Mouse (Mus musculus) Patski (cell line): ENCODE measurements around the gene Kbtbd7. TPM values are rescaled to one million over a fixed set of nuclear protein-coding genes. Genes with fewer than 3 reads are reported as not detected.
"Not testable (repeated sequence)": the region's sequence is repeated elsewhere in the genome, so short reads cannot be mapped to it uniquely, and the experiment has no call there.

Experiments
- ATAC-seq: fragments of 100-300 bp; one replicate; pipeline ENCODE4 v1.8.0; 2021
- CTCF ChIA-PET: fragments of 350-600 bp; sonication (Branson Sonifier 250); formaldehyde crosslinking; loops from one replicate; lab custom pipeline; 2022; ENCODE audit warnings: inconsistent platforms; lab: Charles Lee
- POLR2A ChIA-PET: fragments of 350-600 bp; sonication (Branson Sonifier 250); formaldehyde crosslinking; loops from one replicate; lab custom pipeline; 2022; ENCODE audit warnings: antibody characterized with exemption, inconsistent platforms; lab: Charles Lee
- DNase-seq: peaks from one replicate; pipeline ENCODE4 v3.0.0-alpha.2; 2011; ENCODE audit warnings: low read depth, low spot score
- H3K27me3 ChIP-seq: fragments of 371-371 bp; one replicate; pipeline ENCODE4 v1.5.1; 2021
- CTCF ChIP-seq: fragments of 100-300 bp; IDR thresholded peaks from one replicate; pipeline ENCODE4 v1.5.1; 2021
- in situ Hi-C: fragments of 300-500 bp; cut with MboI; formaldehyde crosslinking; loops from 3 replicates; pipeline ENCODE4 v1.11.1; 2018; ENCODE audit warnings: low pct_unique_long_range_greater_than_20kb, mixed read lengths
- polyA plus RNA-seq: library from polyadenylated mRNA; unstranded; gene quantifications from one replicate; pipeline ENCODE4 v1.2.3, GENCODE M21; 2021

Gene Kbtbd7
- polyA plus RNA-seq, 1 experiment from 2014 or later = 9.4 TPM

GRCm38 (mm10) chr14:79407641-79408040, 18.7 kb upstream of the Kbtbd7 start:
- CTCF ChIA-PET = interaction anchor here (0.8 kb wide), 1 partner anchor 9 kb away, joined by 3 read pairs; no protein-coding TSS in a partner anchor
- H3K27me3 ChIP-seq = no peaks in the 10 kb centered on the region
- POLR2A ChIA-PET = no interaction called here
- ATAC-seq = no peak
- in situ Hi-C loops = loop anchor here (25.0 kb wide), 1 partner anchor 805 kb away; no protein-coding TSS in a partner anchor
- TF ChIP-seq CTCF = no peak
- DNase-seq = no peak

- in situ Hi-C loops = loop anchor here (25.0 kb wide), 1 partner anchor 803 kb away; no protein-coding TSS in a partner anchor
- no peaks in the 10 kb centered on the region for H3K27me3 ChIP-seq
- no peak for ATAC-seq
- DNase-seq = no peak
- no peak for TF ChIP-seq CTCF
- ChIA-PET POLR2A (no interaction called here), CTCF (interaction anchor here (1.2 kb wide), 1 partner anchor 11 kb away, joined by 3 read pairs; no protein-coding TSS in a partner anchor)
Observed at GRCm38 (mm10) chr14:79409278-79409830, 17.0 kb upstream of the Kbtbd7 start.

GRCm38 (mm10) chr14:79410662-79411061, 15.6 kb upstream of the Kbtbd7 start:
- POLR2A ChIA-PET = no interaction called here
- CTCF ChIA-PET = no interaction called here
- DNase-seq (no peak), ATAC-seq (no peak)
- no peak for TF ChIP-seq CTCF
- no peaks in the 10 kb centered on the region for H3K27me3 ChIP-seq
- in situ Hi-C loops = loop anchor here (25.0 kb wide), 1 partner anchor 802 kb away; no protein-coding TSS in a partner anchor

- TF ChIP-seq CTCF = no peak
- POLR2A ChIA-PET = no interaction called here
- CTCF ChIA-PET = no interaction called here
- DNase-seq (no peak), ATAC-seq (no peak)
- H3K27me3 ChIP-seq = no peaks in the 10 kb centered on the region
- in situ Hi-C loops = loop anchor here (25.0 kb wide), 1 partner anchor 799 kb away; no protein-coding TSS in a partner anchor
Observed at GRCm38 (mm10) chr14:79413121-79413520, 13.2 kb upstream of the Kbtbd7 start.

DNA sequence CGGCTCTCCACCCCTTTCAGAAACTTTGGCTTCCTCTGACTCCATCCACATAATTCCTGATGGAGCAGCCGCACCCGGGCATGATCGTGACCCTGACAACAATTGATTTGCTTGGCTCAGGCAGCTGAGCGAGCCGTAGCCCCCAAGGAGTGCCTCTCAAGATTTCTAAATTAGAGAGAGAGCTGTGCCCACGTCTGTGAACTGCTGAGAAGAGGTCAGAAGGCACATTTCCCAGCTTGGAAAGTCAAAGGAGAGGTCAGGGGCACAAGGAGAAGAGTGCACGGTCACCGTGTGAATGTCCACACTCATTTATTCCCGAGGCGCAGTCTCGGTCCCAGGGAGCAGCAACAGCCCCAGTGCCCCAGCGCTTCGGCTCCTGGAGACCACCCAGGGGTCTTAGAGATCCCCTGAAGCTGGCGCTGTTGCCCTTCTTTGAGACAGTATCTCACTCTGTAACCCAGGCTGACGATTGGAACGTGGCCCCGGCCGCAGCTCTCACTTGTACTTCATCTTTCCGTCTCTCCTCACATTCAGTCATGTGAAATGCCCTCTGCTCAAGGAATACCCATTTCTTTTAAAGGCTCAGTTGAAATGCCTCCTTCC, 6.1 kb upstream of the Kbtbd7 start:
- in situ Hi-C loops = loop anchor here (25.0 kb wide), 1 partner anchor 792 kb away; no protein-coding TSS in a partner anchor
- ChIA-PET CTCF (interaction anchor here (1.8 kb wide), 1 partner anchor 19 kb away, joined by 4 read pairs; no protein-coding TSS in a partner anchor), POLR2A (no interaction called here)
- no peak for ATAC-seq
- DNase-seq = no peak
- TF ChIP-seq CTCF = no peak
- no peaks in the 10 kb centered on the region for H3K27me3 ChIP-seq

- in situ Hi-C loops, CTCF ChIA-PET, DNase-seq, H3K27me3 ChIP-seq: not testable (repeated sequence)
- ATAC-seq = peak; percentile 5
- POLR2A ChIA-PET = interaction anchor here (1.0 kb wide), 1 partner anchor 24 kb away, joined by 3 read pairs; no protein-coding TSS in a partner anchor
Observed at GRCm38 (mm10) chr14:79426730-79427365, 537 bp downstream of the Kbtbd7 start.

DNA sequence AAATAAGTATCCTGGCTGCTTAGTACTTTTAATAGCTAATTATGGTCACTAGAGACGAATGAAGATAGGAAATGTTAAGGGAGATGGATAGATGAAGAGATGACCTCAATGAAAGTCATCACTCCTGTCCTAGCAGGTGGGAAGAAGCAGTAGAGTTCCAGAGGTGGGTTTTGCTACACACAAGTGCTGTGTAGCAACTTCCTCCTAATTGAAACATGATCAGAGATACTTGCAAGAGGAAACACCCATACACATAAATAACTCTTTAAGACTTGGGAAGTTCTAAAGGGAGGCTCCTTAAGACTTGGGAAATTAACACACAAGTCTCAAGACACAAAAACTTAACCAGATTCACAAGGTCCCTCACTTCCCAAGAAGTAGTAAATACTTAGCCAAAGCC, 7.8 kb downstream of the Kbtbd7 start:
- in situ Hi-C loops = no loop called here
- H3K27me3 ChIP-seq = no peaks in the 10 kb centered on the region
- DNase-seq (no peak), ATAC-seq (no peak)
- no peak for TF ChIP-seq CTCF
- POLR2A ChIA-PET = no interaction called here
- CTCF ChIA-PET = interaction anchor here (1.6 kb wide), 1 partner anchor 16 kb away, joined by 3 read pairs; no protein-coding TSS in a partner anchor

DNA sequence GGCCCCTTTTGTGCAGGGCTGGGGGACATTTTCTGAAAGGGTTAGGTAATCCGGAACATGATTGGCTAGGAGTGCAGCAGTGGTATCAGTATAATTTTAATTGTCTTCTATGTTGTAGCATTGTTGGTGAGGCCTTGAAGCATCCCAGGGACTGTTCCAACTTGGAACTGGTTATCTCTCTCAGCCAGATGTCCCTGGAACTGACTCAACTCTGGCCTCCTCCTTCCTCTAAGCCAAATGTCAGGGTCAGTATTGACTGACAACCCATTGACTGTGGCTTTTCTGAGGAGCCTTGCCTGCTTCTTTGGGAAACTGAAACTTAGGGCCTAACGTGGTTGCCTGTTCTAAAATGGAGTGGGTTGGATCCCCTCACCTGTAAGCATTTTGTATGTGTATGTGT, 14.3 kb downstream of the Kbtbd7 start:
- in situ Hi-C loops = no loop called here
- no peak for ATAC-seq
- no peak for TF ChIP-seq CTCF
- no peak for DNase-seq
- H3K27me3 ChIP-seq = peaks cover 5% of the 10 kb centered on the region
- ChIA-PET POLR2A (no interaction called here), CTCF (interaction anchor here (1.3 kb wide), 1 partner anchor 8 kb away, joined by 3 read pairs; no protein-coding TSS in a partner anchor)

GRCm38 (mm10) chr14:79441441-79441840, 15.1 kb downstream of the Kbtbd7 start:
- ChIA-PET CTCF (interaction anchor here (1.3 kb wide), 1 partner anchor 9 kb away, joined by 3 read pairs; no protein-coding TSS in a partner anchor), POLR2A (no interaction called here)
- no peak for ATAC-seq
- H3K27me3 ChIP-seq = peaks cover 5% of the 10 kb centered on the region
- in situ Hi-C loops = no loop called here
- no peak for TF ChIP-seq CTCF
- DNase-seq = no peak

- CTCF ChIA-PET = no interaction called here
- no peak for TF ChIP-seq CTCF
- H3K27me3 ChIP-seq = peaks cover 1% of the 10 kb centered on the region
- ATAC-seq = no peak
- in situ Hi-C loops = no loop called here
- POLR2A ChIA-PET = no interaction called here
- no peak for DNase-seq
Observed at GRCm38 (mm10) chr14:79444601-79445000, 18.3 kb downstream of the Kbtbd7 start.
